Mouse (Mus musculus) midbrain, embryonic 16.5 days (tissue): ENCODE data around the gene Tmc4. TPM values are rescaled to one million over a fixed set of nuclear protein-coding genes. Genes with fewer than 3 reads are reported as not detected.
"Not testable (repeated sequence)": the region's sequence is repeated elsewhere in the genome, so short reads cannot be mapped to it uniquely, and the experiment has no call there.

Experiments
- ATAC-seq: fragments of 200-750 bp; cut with Nextera tagmentation; 2 replicates; pipeline ENCODE4 v1.8.0; 2017; ENCODE audit warnings: moderate TSS enrichment
- H3K27ac ChIP-seq: fragments of 300-500 bp; sonication (generic); 2 replicates; pipeline ENCODE4 v1.5.1; 2014; ENCODE audit warnings: mild to moderate bottlenecking, low read length, mixed read lengths
- H3K27me3 ChIP-seq: fragments of 300-500 bp; sonication (generic); 2 replicates; pipeline ENCODE4 v1.6.1; 2014; ENCODE audit warnings: low read depth, low read length, mixed read lengths; ENCODE audit not compliant: control insufficient read depth, insufficient read depth
- H3K36me3 ChIP-seq: fragments of 300-500 bp; sonication (generic); 2 replicates; pipeline ENCODE4 v1.6.1; 2014; ENCODE audit warnings: mild to moderate bottlenecking, low read length, moderate library complexity, mixed read lengths; ENCODE audit not compliant: control insufficient read depth, insufficient read depth
- H3K4me1 ChIP-seq: fragments of 300-500 bp; sonication (generic); 2 replicates; pipeline ENCODE4 v1.6.1; 2014; ENCODE audit warnings: mild to moderate bottlenecking, low read length, mixed read lengths; ENCODE audit not compliant: control insufficient read depth, insufficient read depth
- H3K4me2 ChIP-seq: fragments of 300-500 bp; sonication (generic); 2 replicates; pipeline ENCODE4 v1.6.1; 2014; ENCODE audit warnings: mild to moderate bottlenecking, low read length, mixed read lengths
- H3K4me3 ChIP-seq: fragments of 300-500 bp; sonication (generic); 2 replicates; pipeline ENCODE4 v1.5.1; 2014; ENCODE audit warnings: low read depth, mild to moderate bottlenecking, low read length, moderate library complexity, mixed read lengths
- H3K9ac ChIP-seq: fragments of 300-500 bp; sonication (generic); 2 replicates; pipeline ENCODE4 v1.6.1; 2014; ENCODE audit warnings: low read depth, low read length, mixed read lengths
- H3K9me3 ChIP-seq: fragments of 300-500 bp; sonication (generic); replicated peaks from 2 replicates; pipeline ENCODE4 v1.6.1; 2014; ENCODE audit warnings: mild to moderate bottlenecking, low read length, mixed read lengths; ENCODE audit not compliant: control insufficient read depth, poor library complexity, severe bottlenecking
- WGBS: fragments of 180-500 bp; shearing (Covaris S2); extraction: QIAGEN DNeasy Blood & Tissue Kit; methylation state at CpG from one replicate; pipeline ENCODE4 v1.1.7; 2014; 5-methylcytosine and 5-hydroxymethylcytosine counted together
- polyA plus RNA-seq: library from polyadenylated mRNA; unstranded; fragments of >200 nt; fragmentation: Nextera tagmentation; extraction: Ambion mirVana; gene quantifications from 2 replicates; pipeline ENCODE4 v1.2.1, GENCODE M21; 2015

Gene Tmc4
- polyA plus RNA-seq, 1 experiment from 2014 or later: 4.5 TPM

- Histone ChIP-seq H3K27ac (no peak overlapping the region), H3K9ac (peak overlapping the region; percentile 81), H3K4me1 (peaks cover 25% of the 10 kb centered on the region), H3K36me3 (peaks cover 13% of the 10 kb centered on the region), H3K9me3 (no peaks in the 10 kb centered on the region), H3K27me3 (no peaks in the 10 kb centered on the region), H3K4me3 (peak overlapping the region; percentile 83; the same call in 1 of the 2 replicates), H3K4me2 (peak overlapping the region; percentile 89)
- WGBS: 55% methylated on average over 11 of the region's 11 CpGs
- ATAC-seq: no peak
Measured at GRCm38 (mm10) chr7:3706343-3706934, 29.1 kb upstream of the Tmc4 start.

GRCm38 (mm10) chr7:3705911-3706310 is 28.6 kb upstream of the Tmc4 start:
- WGBS: 34% methylated on average over 6 of the region's 6 CpGs
- Histone ChIP-seq H3K27me3 (no peaks in the 10 kb centered on the region), H3K36me3 (peaks cover 15% of the 10 kb centered on the region), H3K4me2 (peak overlapping the region; percentile 89), H3K9ac (peak overlapping the region; percentile 81), H3K4me1 (peaks cover 25% of the 10 kb centered on the region), H3K9me3 (no peaks in the 10 kb centered on the region), H3K27ac (no peak overlapping the region), H3K4me3 (peak overlapping the region; percentile 83)
- ATAC-seq: no peak

DNA sequence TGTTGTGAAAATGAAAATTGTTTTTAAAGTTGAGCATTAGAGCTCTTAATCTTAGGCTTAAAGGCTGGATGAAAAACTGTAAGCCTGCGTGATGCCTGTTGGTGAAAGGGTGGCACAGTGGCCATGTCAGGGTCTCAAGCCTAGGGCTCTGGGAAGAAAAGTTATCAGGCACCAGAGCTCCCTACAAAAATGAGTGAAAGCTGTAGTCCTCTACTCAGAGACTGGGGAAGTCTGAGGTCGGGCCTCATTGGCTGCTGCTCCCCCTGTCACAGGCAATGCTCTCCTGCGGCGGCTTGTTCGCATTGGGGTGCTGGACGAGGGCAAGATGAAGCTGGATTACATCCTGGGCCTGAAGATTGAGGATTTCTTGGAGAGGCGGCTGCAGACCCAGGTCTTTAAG is 28.1 kb upstream of the Tmc4 start:
- not testable (repeated sequence) for H3K27ac ChIP-seq, ATAC-seq, H3K9me3 ChIP-seq, H3K27me3 ChIP-seq
- Histone ChIP-seq H3K9ac (peak overlapping the region; percentile 81), H3K4me2 (peak overlapping the region; percentile 89), H3K4me3 (peak overlapping the region; percentile 83), H3K4me1 (peaks cover 25% of the 10 kb centered on the region), H3K36me3 (peaks cover 17% of the 10 kb centered on the region)
- WGBS: 5% methylated on average over 6 of the region's 7 CpGs

- peak overlapping the region; percentile 97 for H3K27ac ChIP-seq
- H3K4me3 ChIP-seq: peak overlapping the region; percentile 83
- H3K36me3 ChIP-seq: peaks cover 19% of the 10 kb centered on the region
- H3K4me2 ChIP-seq: peak overlapping the region; percentile 89
- under 1% methylated on average over 20 of the region's 20 CpGs for WGBS
- H3K9ac ChIP-seq: peak overlapping the region; percentile 81
- peaks cover 25% of the 10 kb centered on the region for H3K4me1 ChIP-seq
- H3K9me3 ChIP-seq: no peaks in the 10 kb centered on the region
- H3K27me3 ChIP-seq: no peaks in the 10 kb centered on the region
- ATAC-seq: peak; percentile 71
Measured at GRCm38 (mm10) chr7:3704475-3704874, 27.1 kb upstream of the Tmc4 start.

DNA sequence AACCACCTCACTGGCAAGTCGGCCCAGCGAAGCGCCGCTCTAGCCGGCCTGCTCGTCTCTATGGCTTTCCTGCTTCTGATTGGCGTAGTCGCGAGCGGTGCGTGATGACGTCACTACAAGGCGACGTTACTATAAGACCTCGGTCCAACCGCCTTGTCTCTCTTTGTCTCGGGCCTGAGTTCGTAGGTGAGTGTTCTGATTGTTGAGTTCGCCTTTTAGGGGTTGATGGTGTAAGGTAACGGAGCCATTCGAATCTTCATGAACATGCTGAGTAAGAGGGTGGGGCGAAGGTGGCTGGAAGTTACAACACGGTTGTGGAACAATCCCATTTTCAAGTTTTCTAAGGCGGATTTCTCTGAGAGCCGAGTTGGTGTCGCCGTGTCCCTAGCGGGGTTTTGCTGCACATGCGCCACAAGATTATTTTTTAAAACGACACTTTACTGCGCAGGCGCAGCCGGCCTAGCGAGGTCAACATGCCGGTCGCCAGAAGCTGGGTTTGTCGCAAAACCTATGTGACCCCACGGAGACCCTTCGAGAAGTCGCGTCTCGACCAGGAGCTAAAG is 26.6 kb upstream of the Tmc4 start, which contains the start of gene Rps9:
TSS of gene Rps9 (plus strand) at position 115 of the 563 bp plus-strand sequence.
- 2% methylated on average over 42 of the region's 42 CpGs for WGBS

GRCm38 (mm10) chr7:3703148-3703878 is 26.0 kb upstream of the Tmc4 start:
- peak overlapping the region; percentile 81 for H3K9ac ChIP-seq
- H3K27me3 ChIP-seq: no peaks in the 10 kb centered on the region
- peaks cover 25% of the 10 kb centered on the region for H3K4me1 ChIP-seq
- H3K9me3 ChIP-seq: no peaks in the 10 kb centered on the region
- H3K4me2 ChIP-seq: peak overlapping the region; percentile 67
- WGBS: 18% methylated on average over 6 of the region's 6 CpGs
- peak overlapping the region; percentile 97 for H3K27ac ChIP-seq
- peaks cover 26% of the 10 kb centered on the region for H3K36me3 ChIP-seq
- H3K4me3 ChIP-seq: peak overlapping the region; percentile 83
- peak; percentile 47 for ATAC-seq

More for the DNA sequence above, 26.6 kb upstream of the Tmc4 start, which contains the start of gene Rps9:
- peaks cover 22% of the 10 kb centered on the region for H3K36me3 ChIP-seq
- H3K4me3 ChIP-seq: peak within 1 kb of the TSS; percentile 83
- H3K4me2 ChIP-seq: peak within 1 kb of the TSS; percentile 89
- H3K27me3 ChIP-seq: no peaks in the 10 kb centered on the region
- peaks cover 25% of the 10 kb centered on the region for H3K4me1 ChIP-seq
- H3K9ac ChIP-seq: peak within 1 kb of the TSS; percentile 81
- H3K9me3 ChIP-seq: no peaks in the 10 kb centered on the region
- peak; percentile 95 for ATAC-seq
- peak within 1 kb of the TSS; percentile 97 for H3K27ac ChIP-seq

- Histone ChIP-seq H3K27ac (no peak overlapping the region), H3K27me3 (no peaks in the 10 kb centered on the region), H3K4me1 (peaks cover 20% of the 10 kb centered on the region), H3K9me3 (no peaks in the 10 kb centered on the region), H3K4me2 (no peak overlapping the region), H3K9ac (no peak overlapping the region), H3K4me3 (no peak overlapping the region), H3K36me3 (peaks cover 27% of the 10 kb centered on the region)
- WGBS: 97% methylated on average over 6 of the region's 6 CpGs
- ATAC-seq: no peak
Measured at GRCm38 (mm10) chr7:3698471-3698870, 21.1 kb upstream of the Tmc4 start.

GRCm38 (mm10) chr7:3694949-3695305 is 17.6 kb upstream of the Tmc4 start:
- H3K27me3 ChIP-seq, ATAC-seq, H3K9me3 ChIP-seq: not testable (repeated sequence)
- H3K4me3 ChIP-seq: peak overlapping the region; percentile 85
- peaks cover 32% of the 10 kb centered on the region for H3K4me1 ChIP-seq
- H3K27ac ChIP-seq: peak overlapping the region; percentile 96
- peak overlapping the region; percentile 86 for H3K4me2 ChIP-seq
- peaks cover 21% of the 10 kb centered on the region for H3K36me3 ChIP-seq
- H3K9ac ChIP-seq: peak overlapping the region; percentile 69
- 8% methylated on average over 9 of the region's 9 CpGs for WGBS
